Mouse (Mus musculus) ES-E14 (cell line): ENCODE measurements around the gene Dcpp3.

Experiments
- CHD2 ChIP-seq: IDR thresholded peaks from 2 replicates; pipeline ENCODE4 v1.6.1; 2014; ENCODE audit warnings: mild to moderate bottlenecking, low read depth, low read length, inconsistent platforms
- MAFK ChIP-seq: IDR thresholded peaks from 2 replicates; pipeline ENCODE4 v1.6.1; 2014; ENCODE audit warnings: mild to moderate bottlenecking, low read depth, low read length, inconsistent platforms; ENCODE audit not compliant: insufficient read depth
- ZC3H11A ChIP-seq: IDR thresholded peaks from 2 replicates; pipeline ENCODE4 v1.6.1; 2012; ENCODE audit warnings: low read depth, mild to moderate bottlenecking, inconsistent platforms, low read length, borderline replicate concordance
- ZNF384 ChIP-seq: IDR thresholded peaks from 2 replicates; pipeline ENCODE4 v1.6.1; 2012; ENCODE audit warnings: low read depth, low read length, inconsistent platforms

- TF ChIP-seq MAFK: no peak
- no peak for TF ChIP-seq ZC3H11A
- no peak for TF ChIP-seq ZNF384
- no peak for TF ChIP-seq CHD2
These were observed 7.3 kb downstream of the Dcpp3 start for GRCm38 (mm10) chr17:23924531-23925007.
